Mouse (Mus musculus): ENCODE results near the gene Gsta4.

DNA sequence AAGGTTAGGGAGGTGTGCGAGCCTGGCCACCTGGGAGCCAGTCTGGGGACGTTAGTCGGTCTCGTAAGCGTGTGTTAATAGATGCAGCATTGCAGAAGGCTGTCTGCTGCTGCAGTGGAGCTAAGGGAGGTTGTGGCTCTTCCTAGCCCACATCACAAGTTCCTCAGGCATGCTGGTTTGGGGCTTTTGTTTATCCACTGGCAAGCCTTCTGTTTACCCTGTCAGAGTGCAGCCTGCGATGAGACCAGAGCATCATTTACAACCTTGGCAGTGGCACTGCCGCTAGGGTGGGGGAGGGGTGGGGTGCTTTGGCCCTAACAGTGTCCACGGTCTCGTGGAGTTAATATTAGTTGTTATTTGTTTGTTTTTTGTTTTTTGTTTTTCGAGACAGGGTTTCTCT, 19.3 kb upstream of the Gsta4 start:
- TF ChIP-seq CTCF (IDR thresholded peaks at IDR 0.05; ENCODE audit: insufficient read depth, low read length) = no peak
- TF ChIP-seq POLR2A (IDR thresholded peaks at IDR 0.05; ENCODE audit: borderline replicate concordance, extremely low read depth, low read depth, low read length) = no peak
